Mouse (Mus musculus): ENCODE results near the gene Mad1l1.

DNA sequence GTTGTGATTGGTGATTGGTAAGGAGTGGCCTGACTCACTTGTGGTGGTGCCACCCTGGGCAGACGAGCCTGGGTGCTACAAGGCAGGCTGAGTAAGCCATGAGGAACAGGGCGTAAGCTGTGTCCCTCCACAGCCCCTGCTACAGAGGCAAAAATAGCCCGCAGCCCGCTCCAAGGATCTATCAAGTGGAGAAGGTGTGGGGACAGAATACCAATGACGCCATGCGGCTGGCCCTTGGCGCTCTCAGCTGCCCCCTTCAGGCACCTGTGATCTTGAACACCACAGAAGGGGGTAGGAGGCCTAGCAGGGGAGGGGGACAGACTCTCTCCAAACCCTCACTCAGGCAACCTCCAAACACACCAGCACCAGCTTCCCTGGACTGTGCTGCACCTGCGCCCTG lies 15.3 kb downstream of the Mad1l1 start:
- no peak for TF ChIP-seq CTCF (IDR thresholded peaks at IDR 0.05; ENCODE audit: control insufficient read depth, insufficient read depth, low read length)
- no peak for TF ChIP-seq POLR2A (IDR thresholded peaks at IDR 0.05; ENCODE audit: borderline replicate concordance, control insufficient read depth, low read depth, low read length)

All from bone marrow, adult 2 months (tissue).